Mouse (Mus musculus): ENCODE measurements at regions not wholly inside any gene's neighbourhood (a gene's known extent, or its start where the extent isn't known, plus 50 kb on each side); places are given as distances from the start of the nearest gene placed in this dataset.

- no peak overlapping the region for H3K4me3 ChIP-seq
- peaks cover 8% of the 10 kb centered on the region for H3K4me1 ChIP-seq (replicated peaks)
- ATAC-seq (ENCODE audit: insufficient number of reproducible peaks, low FRiP score) = no peak
- H3K27me3 ChIP-seq (replicated peaks) = no peaks in the 10 kb centered on the region
- 92% methylated on average over 7 of the region's 7 CpGs for WGBS
- no peaks in the 10 kb centered on the region for H3K36me3 ChIP-seq
- H3K9ac ChIP-seq = no peak overlapping the region
- H3K27ac ChIP-seq (ENCODE audit: poor library complexity, severe bottlenecking) = no peak overlapping the region
- no peaks in the 10 kb centered on the region; the same call in 1 of the 2 replicates for H3K9me3 ChIP-seq (replicated peaks)
- H3K4me2 ChIP-seq = no peak overlapping the region
Measured at GRCm38 (mm10) chr1:151123964-151124363, 58.4 kb upstream of the Gm47985 start.

GRCm38 (mm10) chr1:151125028-151125659 lies 57.2 kb upstream of the Gm47985 start:
- no peak overlapping the region for H3K4me2 ChIP-seq
- H3K9ac ChIP-seq = no peak overlapping the region
- no peaks in the 10 kb centered on the region for H3K36me3 ChIP-seq
- H3K4me3 ChIP-seq = no peak overlapping the region
- ATAC-seq (ENCODE audit: insufficient number of reproducible peaks, low FRiP score) = no peak
- H3K4me1 ChIP-seq (replicated peaks) = peaks cover 15% of the 10 kb centered on the region
- H3K27ac ChIP-seq (ENCODE audit: poor library complexity, severe bottlenecking) = no peak overlapping the region
- H3K9me3 ChIP-seq (replicated peaks) = no peaks in the 10 kb centered on the region; the same call in 1 of the 2 replicates
- WGBS = 90% methylated on average over 9 of the region's 9 CpGs
- H3K27me3 ChIP-seq (replicated peaks) = no peaks in the 10 kb centered on the region

- Histone ChIP-seq H3K36me3 (no peaks in the 10 kb centered on the region), H3K9me3 (replicated peaks) (no peaks in the 10 kb centered on the region; the same call in 1 of the 2 replicates), H3K9ac (no peak overlapping the region), H3K27ac (ENCODE audit: poor library complexity, severe bottlenecking) (no peak overlapping the region), H3K4me1 (replicated peaks) (peaks cover 16% of the 10 kb centered on the region), H3K4me2 (no peak overlapping the region), H3K27me3 (replicated peaks) (no peaks in the 10 kb centered on the region), H3K4me3 (no peak overlapping the region)
- ATAC-seq (ENCODE audit: insufficient number of reproducible peaks, low FRiP score) = no peak
- 56% methylated on average over 3 of the region's 3 CpGs for WGBS
Measured at GRCm38 (mm10) chr1:151125764-151126485, 56.4 kb upstream of the Gm47985 start.

DNA sequence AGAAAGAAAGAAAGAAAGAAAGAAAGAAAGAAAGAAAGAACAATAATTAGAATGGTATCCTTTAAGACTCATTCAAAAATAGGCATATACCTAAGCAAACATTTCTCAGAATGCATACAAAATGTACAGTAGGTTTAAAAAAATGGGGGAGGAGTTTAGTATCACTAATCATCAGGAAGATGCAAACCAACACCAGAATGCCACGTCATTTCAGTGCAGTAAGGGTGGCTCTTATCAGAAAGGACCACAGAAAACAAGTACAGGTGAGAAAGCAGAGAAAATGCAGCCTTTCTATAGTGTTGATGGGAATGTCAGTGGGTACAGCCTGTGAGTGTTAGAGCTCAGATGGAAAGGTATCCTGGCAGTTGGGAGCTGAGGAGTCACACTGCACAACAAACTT lies 55.6 kb upstream of the Gm47985 start:
- peak; percentile 67 for ATAC-seq (ENCODE audit: insufficient number of reproducible peaks, low FRiP score)
- no peaks in the 10 kb centered on the region for H3K36me3 ChIP-seq
- no peak overlapping the region for H3K27ac ChIP-seq (ENCODE audit: poor library complexity, severe bottlenecking)
- no peak overlapping the region for H3K4me2 ChIP-seq
- H3K4me1 ChIP-seq (replicated peaks) = peaks cover 24% of the 10 kb centered on the region
- 46% methylated on average over 1 of the region's 1 CpGs for WGBS
- no peak overlapping the region for H3K9ac ChIP-seq
- no peaks in the 10 kb centered on the region; the same call in 1 of the 2 replicates for H3K9me3 ChIP-seq (replicated peaks)
- H3K4me3 ChIP-seq = no peak overlapping the region
- no peaks in the 10 kb centered on the region for H3K27me3 ChIP-seq (replicated peaks)

DNA sequence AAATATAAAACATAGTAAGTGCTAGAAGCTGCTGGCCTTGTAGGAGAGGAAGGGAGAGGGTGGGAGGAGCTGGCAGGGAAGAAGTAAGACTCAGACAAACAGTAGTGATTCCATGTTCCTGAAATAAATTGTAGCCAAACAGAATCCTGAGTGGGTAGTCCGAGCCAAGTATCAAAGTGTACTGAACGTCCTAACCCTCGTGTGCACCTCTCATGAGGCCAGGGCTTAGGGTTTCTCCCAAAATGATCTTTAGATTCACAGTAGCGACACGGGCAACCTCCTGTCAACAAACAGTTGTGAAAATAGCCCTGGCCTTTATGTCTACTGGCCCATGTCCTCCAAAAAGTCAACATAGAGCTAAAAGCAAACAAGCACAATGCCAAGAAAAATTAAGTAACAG lies 54.3 kb upstream of the Gm47985 start:
- H3K9ac ChIP-seq = no peak overlapping the region
- no peak overlapping the region for H3K4me2 ChIP-seq
- peaks cover 28% of the 10 kb centered on the region for H3K4me1 ChIP-seq (replicated peaks)
- 0 out of 2 replicates have a peak overlapping the region, but pooled peaks have one; percentile 3 for H3K27ac ChIP-seq (ENCODE audit: poor library complexity, severe bottlenecking)
- WGBS = 57% methylated on average over 5 of the region's 5 CpGs
- H3K36me3 ChIP-seq = no peaks in the 10 kb centered on the region
- no peak for ATAC-seq (ENCODE audit: insufficient number of reproducible peaks, low FRiP score)
- no peaks in the 10 kb centered on the region for H3K27me3 ChIP-seq (replicated peaks)
- H3K9me3 ChIP-seq (replicated peaks) = no peaks in the 10 kb centered on the region
- H3K4me3 ChIP-seq = no peak overlapping the region

DNA sequence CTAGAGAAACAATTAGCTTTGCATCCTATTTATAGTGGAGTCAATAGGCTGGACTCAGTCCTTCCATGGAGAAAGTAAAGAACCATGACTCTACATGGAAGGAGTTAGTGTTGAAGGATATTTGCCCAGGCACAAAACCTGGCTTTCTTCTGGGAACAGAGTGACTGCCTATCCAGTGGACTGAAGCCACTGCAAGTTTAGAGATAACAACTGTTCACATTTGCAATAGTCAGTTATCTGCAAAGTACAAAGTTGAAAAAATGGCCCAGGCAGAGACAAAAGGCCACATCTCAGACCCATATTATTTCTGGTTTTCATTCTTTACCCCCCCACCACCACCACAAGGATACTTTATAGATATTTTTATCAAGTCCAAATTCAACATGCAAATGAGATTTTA lies 53.4 kb upstream of the Gm47985 start:
- H3K27me3 ChIP-seq (replicated peaks) = no peaks in the 10 kb centered on the region
- 0 out of 2 replicates have a peak overlapping the region, but pooled peaks have one; percentile 25 for H3K27ac ChIP-seq (ENCODE audit: poor library complexity, severe bottlenecking)
- no peak overlapping the region for H3K4me3 ChIP-seq
- no peaks in the 10 kb centered on the region for H3K36me3 ChIP-seq
- no peak for ATAC-seq (ENCODE audit: insufficient number of reproducible peaks, low FRiP score)
- no peak overlapping the region for H3K9ac ChIP-seq
- peaks cover 28% of the 10 kb centered on the region for H3K4me1 ChIP-seq (replicated peaks)
- H3K9me3 ChIP-seq (replicated peaks) = no peaks in the 10 kb centered on the region
- H3K4me2 ChIP-seq = no peak overlapping the region

- Histone ChIP-seq H3K36me3 (no peaks in the 10 kb centered on the region), H3K4me3 (no peak overlapping the region), H3K27ac (ENCODE audit: poor library complexity, severe bottlenecking) (peak overlapping the region; percentile 85), H3K4me1 (replicated peaks) (peaks cover 28% of the 10 kb centered on the region), H3K27me3 (replicated peaks) (no peaks in the 10 kb centered on the region), H3K4me2 (peak overlapping the region; percentile 31; the same call in 1 of the 2 replicates), H3K9ac (no peak overlapping the region), H3K9me3 (replicated peaks) (no peaks in the 10 kb centered on the region)
- ATAC-seq (ENCODE audit: insufficient number of reproducible peaks, low FRiP score) = no peak
- 17% methylated on average over 6 of the region's 6 CpGs for WGBS
Measured at GRCm38 (mm10) chr1:151130036-151130435, 52.3 kb upstream of the Gm47985 start.

DNA sequence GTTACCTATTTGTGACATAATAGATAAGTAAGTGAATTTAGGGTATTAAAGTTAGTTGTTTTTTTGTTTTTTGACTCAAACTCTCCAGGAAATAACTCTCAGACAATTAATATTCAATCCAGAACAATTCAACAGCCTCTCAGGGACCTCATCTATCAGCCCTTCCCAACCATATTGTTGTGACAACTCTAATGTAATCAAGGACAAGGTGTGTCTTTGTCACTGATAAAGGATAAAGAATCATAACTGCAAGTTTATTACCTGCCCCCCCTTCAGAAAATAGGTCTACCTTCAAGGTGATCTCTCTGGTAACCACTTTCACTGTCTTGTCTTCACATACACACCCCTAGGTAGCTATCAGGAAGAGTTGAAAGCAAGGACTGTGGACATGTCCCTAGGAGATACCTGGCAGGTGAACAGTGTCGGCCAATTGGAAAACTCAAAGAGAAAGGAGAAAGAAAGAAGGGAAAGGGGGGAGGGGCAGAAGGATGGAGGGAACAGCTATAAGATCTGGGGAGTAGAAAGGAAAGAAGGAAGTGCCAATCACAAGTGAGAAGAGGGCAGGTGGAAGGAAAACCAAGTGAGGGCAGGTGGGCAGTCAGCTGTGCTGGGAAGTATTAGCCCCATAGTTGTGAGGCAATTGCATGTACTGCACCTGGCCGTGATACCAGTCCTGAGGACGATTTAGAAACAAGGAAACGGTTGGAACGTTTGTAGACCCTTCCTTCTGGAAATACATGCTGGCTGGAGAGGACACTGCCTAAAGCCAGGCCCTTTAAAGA lies 51.3 kb upstream of the Gm47985 start:
- no peak overlapping the region; the same call in 1 of the 2 replicates for H3K9ac ChIP-seq
- H3K4me1 ChIP-seq (replicated peaks) = peaks cover 28% of the 10 kb centered on the region
- H3K27ac ChIP-seq (ENCODE audit: poor library complexity, severe bottlenecking) = peak overlapping the region; percentile 60
- no peak overlapping the region for H3K4me2 ChIP-seq
- WGBS = 62% methylated on average over 5 of the region's 5 CpGs
- H3K9me3 ChIP-seq (replicated peaks) = no peaks in the 10 kb centered on the region
- H3K27me3 ChIP-seq (replicated peaks) = no peaks in the 10 kb centered on the region
- ATAC-seq (ENCODE audit: insufficient number of reproducible peaks, low FRiP score) = no peak
- H3K36me3 ChIP-seq = no peaks in the 10 kb centered on the region
- no peak overlapping the region for H3K4me3 ChIP-seq

- no peaks in the 10 kb centered on the region for H3K36me3 ChIP-seq
- peak overlapping the region; percentile 60 for H3K27ac ChIP-seq (ENCODE audit: poor library complexity, severe bottlenecking)
- H3K9me3 ChIP-seq (replicated peaks) = no peaks in the 10 kb centered on the region
- ATAC-seq (ENCODE audit: insufficient number of reproducible peaks, low FRiP score) = peak; percentile 51; the same call in 1 of the 2 replicates
- H3K9ac ChIP-seq = no peak overlapping the region; the same call in 1 of the 2 replicates
- WGBS = 30% methylated on average over 4 of the region's 4 CpGs
- no peak overlapping the region for H3K4me3 ChIP-seq
- no peaks in the 10 kb centered on the region for H3K27me3 ChIP-seq (replicated peaks)
- no peak overlapping the region for H3K4me2 ChIP-seq
- peaks cover 28% of the 10 kb centered on the region for H3K4me1 ChIP-seq (replicated peaks)
Measured at GRCm38 (mm10) chr1:151131627-151132284, 50.6 kb upstream of the Gm47985 start.
